Mouse (Mus musculus): ENCODE data around the gene Pgf. TPM values are rescaled to one million over a fixed set of nuclear protein-coding genes. Genes with fewer than 3 reads are reported as not detected.

Pgf gene
- polyA plus RNA-seq (2015; fragmentation: Illumina TruSeq; extraction: RNeasy Lipid Tissue Mini Kit (QIAGEN cat#74804); ENCODE audit: insufficient read depth, low replicate concordance), result 0.91 TPM

GRCm38 (mm10) chr12:85177740-85178239 lies at the start of gene Pgf:
TSS of gene Pgf (minus strand) at chr12:85177790.

GRCm38 (mm10) chr12:85219236-85219904 lies 41.8 kb upstream of the Pgf start, which contains the start of gene Eif2b2:
TSS of gene Eif2b2 (plus strand) at chr12:85219481.

GRCm38 (mm10) chr12:85151002-85151774 lies 26.4 kb downstream of the Pgf start, which contains the start of gene Rps6kl1:
TSS of gene Rps6kl1 (minus strand) at chr12:85151264.

Other genes starting within 250 kb of the Pgf start
- 152 TPM for gene Fcf1, start 206.9 kb downstream of the Pgf start, polyA plus RNA-seq (2015; fragmentation: Illumina TruSeq; extraction: RNeasy Lipid Tissue Mini Kit (QIAGEN cat#74804); ENCODE audit: insufficient read depth, low replicate concordance)
- gene Arel1, start 206.9 kb downstream of the Pgf start, polyA plus RNA-seq (2015; fragmentation: Illumina TruSeq; extraction: RNeasy Lipid Tissue Mini Kit (QIAGEN cat#74804); ENCODE audit: insufficient read depth, low replicate concordance), result 43.3 TPM
- gene Ylpm1, start 181.5 kb downstream of the Pgf start, polyA plus RNA-seq (2015; fragmentation: Illumina TruSeq; extraction: RNeasy Lipid Tissue Mini Kit (QIAGEN cat#74804); ENCODE audit: insufficient read depth, low replicate concordance), result 76.5 TPM
- gene Prox2, start 67.0 kb downstream of the Pgf start, polyA plus RNA-seq (2015; fragmentation: Illumina TruSeq; extraction: RNeasy Lipid Tissue Mini Kit (QIAGEN cat#74804); ENCODE audit: insufficient read depth, low replicate concordance), result 3.4 TPM
- gene Dlst, start 67.0 kb downstream of the Pgf start, polyA plus RNA-seq (2015; fragmentation: Illumina TruSeq; extraction: RNeasy Lipid Tissue Mini Kit (QIAGEN cat#74804); ENCODE audit: insufficient read depth, low replicate concordance), result 173 TPM
- 0.26 TPM for gene Rps6kl1, start 26.5 kb downstream of the Pgf start, polyA plus RNA-seq (2015; fragmentation: Illumina TruSeq; extraction: RNeasy Lipid Tissue Mini Kit (QIAGEN cat#74804); ENCODE audit: insufficient read depth, low replicate concordance)
- gene Eif2b2, start 41.7 kb upstream of the Pgf start, polyA plus RNA-seq (2015; fragmentation: Illumina TruSeq; extraction: RNeasy Lipid Tissue Mini Kit (QIAGEN cat#74804); ENCODE audit: insufficient read depth, low replicate concordance), result 21.5 TPM
- 14.4 TPM for gene Mlh3, start 92.8 kb upstream of the Pgf start, polyA plus RNA-seq (2015; fragmentation: Illumina TruSeq; extraction: RNeasy Lipid Tissue Mini Kit (QIAGEN cat#74804); ENCODE audit: insufficient read depth, low replicate concordance)
- gene Acyp1, start 110.6 kb upstream of the Pgf start, polyA plus RNA-seq (2015; fragmentation: Illumina TruSeq; extraction: RNeasy Lipid Tissue Mini Kit (QIAGEN cat#74804); ENCODE audit: insufficient read depth, low replicate concordance), result 24.8 TPM
- 0.76 TPM for gene Zc2hc1c, start 110.8 kb upstream of the Pgf start, polyA plus RNA-seq (2015; fragmentation: Illumina TruSeq; extraction: RNeasy Lipid Tissue Mini Kit (QIAGEN cat#74804); ENCODE audit: insufficient read depth, low replicate concordance)
- gene Nek9, start 161.6 kb upstream of the Pgf start, polyA plus RNA-seq (2015; fragmentation: Illumina TruSeq; extraction: RNeasy Lipid Tissue Mini Kit (QIAGEN cat#74804); ENCODE audit: insufficient read depth, low replicate concordance), result 68.6 TPM
- 257 TPM for gene Tmed10, start 197.1 kb upstream of the Pgf start, polyA plus RNA-seq (2015; fragmentation: Illumina TruSeq; extraction: RNeasy Lipid Tissue Mini Kit (QIAGEN cat#74804); ENCODE audit: insufficient read depth, low replicate concordance)